Mouse (Mus musculus) thymus, postnatal 36 days (tissue): ENCODE data around the gene Mien1.

ENCODE experiments used
- DNase-seq, 2 experiments: peaks; one replicate each; pipeline ENCODE4 v3.0.0; 2022; ENCODE audit warnings: mixed read lengths in 2 of 2

Mien1 gene

DNA sequence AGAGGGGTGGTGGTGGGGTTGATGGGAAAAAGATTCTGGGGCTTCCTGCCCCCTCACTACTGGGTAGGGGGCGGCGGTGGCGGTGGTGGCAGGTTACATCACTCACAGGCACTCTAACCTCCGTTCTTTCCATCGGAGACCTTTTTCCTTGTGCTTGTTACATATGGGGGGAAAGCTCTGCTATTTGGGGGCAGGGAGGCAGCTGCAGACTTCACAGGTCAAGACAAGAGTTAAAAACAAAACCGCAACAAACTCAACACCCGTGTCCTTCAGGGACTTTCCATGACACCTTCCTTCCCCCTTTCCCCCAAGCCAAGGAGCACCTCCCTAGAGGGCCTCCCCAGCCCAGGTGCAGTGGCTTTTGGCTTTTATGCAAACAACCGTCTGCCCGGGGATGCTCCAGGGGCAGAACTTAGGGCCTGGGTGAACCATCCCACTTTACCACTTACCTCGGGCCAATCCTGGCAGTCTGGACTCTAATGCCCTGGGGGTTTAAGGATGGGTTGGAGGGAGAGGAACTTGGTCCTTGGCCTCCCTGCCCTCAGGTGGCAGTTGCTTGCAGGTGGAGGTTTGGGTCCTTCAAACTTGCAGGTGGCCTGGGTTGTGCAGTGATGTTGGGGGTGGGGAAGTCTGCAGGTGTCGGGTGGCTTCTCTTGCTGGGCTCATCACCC is 20.4 kb upstream of the Mien1 start:
- peak; percentile 81 to 89 for DNase-seq

- no peak for DNase-seq
Measured at GRCm38 (mm10) chr11:98458121-98458990, 19.6 kb upstream of the Mien1 start.

DNA sequence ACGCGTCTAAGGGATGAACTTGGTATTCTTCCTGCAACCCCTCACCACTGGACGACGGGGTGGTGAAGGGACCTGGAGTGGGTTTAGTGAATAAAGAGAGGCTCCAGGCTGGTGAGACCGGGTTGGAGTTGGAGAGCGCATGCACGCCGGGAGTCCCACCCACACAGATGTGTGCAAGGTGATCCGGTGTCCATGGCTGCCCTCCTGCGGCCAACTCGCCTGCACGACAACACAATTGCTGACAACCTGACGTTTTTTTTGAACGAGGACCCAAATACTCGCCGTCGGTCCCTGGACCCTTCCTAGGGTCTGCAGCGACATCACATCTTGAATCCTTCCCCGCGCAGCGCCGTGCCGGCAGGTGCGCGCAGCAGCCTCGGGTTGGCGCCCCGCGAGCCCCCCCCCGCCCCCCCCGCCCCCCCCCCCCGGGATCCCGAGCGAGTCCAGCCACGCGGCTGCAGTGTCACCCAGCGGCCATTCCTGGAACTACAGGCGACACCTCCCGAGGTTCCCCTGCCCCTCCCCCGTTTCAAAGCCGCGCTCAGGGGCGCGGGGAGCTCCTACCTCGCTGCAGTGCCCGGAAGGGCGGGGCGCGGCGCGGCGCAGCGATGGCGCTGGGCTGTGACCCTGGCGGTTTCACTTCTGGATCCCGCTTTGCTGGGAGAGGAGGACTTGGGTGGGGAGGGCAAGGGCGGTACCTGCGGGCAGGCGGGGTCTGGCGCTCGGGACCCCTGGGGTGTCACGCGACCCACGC is 18.8 kb upstream of the Mien1 start:
- peak; percentile 97 to 99 for DNase-seq

GRCm38 (mm10) chr11:98456945-98457344 is 18.2 kb upstream of the Mien1 start:
- DNase-seq: no peak

- peak in 1 of 2 experiments; percentile 23 for DNase-seq
Measured at GRCm38 (mm10) chr11:98456545-98456944, 17.8 kb upstream of the Mien1 start.

DNA sequence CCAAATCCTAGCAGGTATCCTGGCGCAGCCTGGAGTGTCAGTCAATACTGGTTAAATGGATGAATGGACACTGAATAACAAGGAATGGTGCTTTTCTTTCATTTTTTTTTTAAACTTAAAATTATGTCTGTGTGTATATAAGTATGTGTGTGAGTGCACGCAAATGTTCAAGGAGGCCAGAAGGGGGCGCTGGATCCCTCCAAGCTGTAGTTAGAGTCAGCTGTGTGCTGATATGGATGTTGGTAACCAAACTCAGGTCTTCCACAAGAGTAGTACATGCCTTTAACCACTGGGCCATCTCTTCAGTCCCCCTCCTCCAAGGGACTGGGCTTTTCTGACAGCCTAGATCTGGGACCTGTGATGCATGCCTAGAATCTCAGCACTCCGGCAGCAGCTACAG is 16.7 kb upstream of the Mien1 start:
- peak; percentile 47 to 59 for DNase-seq

DNA sequence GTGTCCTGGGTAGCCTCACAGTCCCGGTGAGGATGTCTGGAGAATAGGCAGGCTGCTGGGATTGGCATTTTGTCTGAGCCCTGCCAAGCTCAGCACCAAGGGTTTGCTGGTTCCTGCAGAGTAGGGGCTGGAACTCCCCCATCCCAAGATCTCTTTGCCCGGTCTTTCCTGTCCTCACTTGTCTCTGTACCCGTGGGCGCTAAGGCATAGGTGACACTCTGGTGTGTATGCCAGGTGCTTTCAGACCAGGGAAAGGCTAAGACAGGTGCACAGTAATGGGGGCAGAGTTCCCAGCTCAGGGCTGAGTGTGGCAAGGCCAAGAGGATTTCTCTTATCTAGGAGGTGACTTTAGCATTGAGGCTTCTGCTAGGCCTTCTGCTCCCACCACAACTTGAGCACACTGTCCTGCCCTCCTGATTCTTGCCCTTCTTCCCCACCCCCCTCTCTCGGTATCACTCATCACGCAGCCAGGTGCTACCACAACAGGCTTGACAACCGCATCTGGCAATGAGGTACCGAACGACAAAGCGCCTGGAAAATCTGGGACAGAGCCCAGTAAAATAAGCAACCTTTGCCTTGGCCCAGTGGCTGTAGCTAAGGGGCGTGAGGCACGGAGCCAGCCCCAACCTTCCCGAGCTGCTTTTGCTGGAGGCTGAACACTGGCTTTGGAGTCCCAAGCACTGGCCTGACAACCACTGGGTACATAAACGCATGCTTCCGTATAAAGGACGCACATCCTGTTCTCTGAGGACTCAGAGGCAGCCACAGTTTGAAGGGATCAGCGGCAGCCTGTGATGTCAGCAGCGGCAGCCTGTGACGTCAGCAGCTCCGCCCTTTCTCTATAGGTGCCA is 11.4 kb upstream of the Mien1 start:
- no peak for DNase-seq

GRCm38 (mm10) chr11:98449419-98449818 is 10.6 kb upstream of the Mien1 start:
- DNase-seq: no peak

DNA sequence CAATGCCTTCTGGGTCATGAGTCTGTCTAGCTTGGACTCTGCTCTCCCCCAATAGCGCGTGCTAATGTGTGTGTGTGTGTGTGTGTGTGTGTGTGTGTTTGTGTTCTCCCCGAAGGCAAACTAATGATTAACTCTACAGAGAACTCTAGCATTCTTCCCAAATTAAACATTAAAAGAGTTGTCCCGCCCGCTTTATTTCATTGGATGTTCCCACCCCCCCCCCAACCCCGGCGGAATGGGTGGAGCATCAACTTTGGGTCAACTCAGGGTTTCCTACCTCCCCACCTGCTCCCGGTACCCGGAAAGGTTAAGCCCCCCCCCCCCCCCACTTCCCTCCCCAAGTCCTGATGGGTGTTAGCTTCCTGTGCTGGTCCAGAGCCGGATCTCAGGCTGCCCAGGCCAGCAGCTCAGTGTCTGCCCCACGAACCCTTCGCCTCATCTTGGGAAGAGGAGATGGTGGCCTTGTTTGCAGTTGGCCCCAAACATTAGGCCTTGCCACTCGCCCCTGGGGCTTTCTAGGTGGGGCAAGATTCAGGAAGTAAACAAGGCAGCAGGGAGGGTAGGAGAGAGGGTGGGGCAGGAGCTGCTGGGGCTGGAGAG is 9.5 kb upstream of the Mien1 start:
- no peak for DNase-seq

DNA sequence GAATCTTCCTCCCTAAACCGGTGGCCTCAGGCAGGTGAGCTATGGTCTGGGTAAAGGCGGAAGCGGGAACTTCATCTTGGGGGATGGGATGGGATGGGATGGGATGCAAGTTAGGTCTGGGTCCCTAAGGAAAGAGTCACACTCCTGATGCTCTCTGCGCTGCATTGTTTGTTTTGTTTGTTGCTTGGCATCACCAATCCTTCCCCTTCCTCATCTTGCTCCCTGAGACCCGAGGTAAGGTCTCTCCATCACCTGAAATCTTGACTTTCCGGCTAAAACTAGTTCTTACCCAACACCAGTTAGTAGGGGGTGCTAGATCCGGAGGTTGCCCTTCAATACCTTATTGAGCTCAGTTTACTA is 8.7 kb upstream of the Mien1 start:
- DNase-seq: no peak

DNA sequence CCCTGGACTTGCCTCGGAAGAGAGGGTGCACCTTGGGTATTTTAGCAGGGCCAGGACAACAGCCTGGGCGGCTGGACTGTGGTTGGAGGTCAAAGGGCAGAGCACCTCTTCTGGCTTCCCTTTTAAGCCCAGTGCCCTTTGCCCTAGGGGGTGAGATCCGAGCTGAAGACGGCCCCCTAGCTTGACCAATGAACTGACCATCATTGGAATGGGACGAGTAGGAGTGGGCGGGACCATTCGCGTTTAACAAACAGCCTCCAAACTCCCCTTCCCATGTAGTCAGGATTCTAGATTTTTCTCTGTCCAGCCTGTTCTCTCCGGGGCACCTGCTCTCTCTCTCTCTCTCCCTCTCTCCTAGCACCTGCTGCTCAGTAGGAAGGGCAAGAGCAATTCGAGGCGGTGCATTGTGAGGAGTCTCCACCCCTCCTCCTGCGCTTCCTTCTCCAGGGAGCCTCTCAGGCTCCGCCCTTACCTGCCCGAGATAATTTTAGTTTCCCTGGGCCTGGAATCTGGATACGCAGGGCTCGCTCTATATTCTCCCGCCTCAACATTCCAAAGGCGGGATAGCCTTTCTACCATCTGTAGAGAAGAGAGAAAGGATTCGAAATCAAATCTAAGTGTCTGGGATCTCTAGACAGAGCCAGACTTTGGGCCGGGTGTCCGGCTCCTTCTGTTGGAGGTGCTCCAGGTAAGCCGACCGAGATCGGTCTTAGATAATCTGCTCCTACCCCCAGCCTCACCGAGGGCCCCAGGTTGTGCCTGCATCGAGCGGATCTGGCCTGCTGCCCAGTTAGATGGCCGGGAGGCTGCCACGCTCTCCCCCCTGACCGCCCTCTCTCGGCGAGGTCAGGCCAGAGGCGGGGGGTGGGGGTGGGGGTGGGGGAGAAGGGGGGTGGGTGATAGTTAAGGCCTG is 8.0 kb upstream of the Mien1 start:
- DNase-seq: no peak

DNA sequence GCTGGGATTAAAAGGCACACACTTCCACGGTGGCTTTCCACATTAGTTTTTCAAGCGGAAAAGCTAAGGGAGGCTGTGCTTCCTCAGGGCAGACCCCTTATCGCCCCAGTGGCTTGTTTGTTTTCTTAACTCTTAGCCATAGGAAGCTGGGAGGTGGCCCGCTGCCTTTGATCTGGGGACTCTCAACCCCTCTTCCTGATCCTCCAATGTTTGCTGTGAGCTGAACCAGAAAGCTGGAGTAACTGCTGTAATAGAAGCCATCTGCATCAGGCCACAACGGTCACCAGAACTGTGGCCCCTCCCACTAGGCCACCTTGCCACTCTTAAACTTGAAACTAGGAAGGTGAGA is 7.4 kb upstream of the Mien1 start, which contains the start of gene Grb7:
Gene Grb7, plus strand, starts transcription at position 182 of the 349 bp plus-strand sequence.
- DNase-seq: no peak

GRCm38 (mm10) chr11:98445679-98446078 is 6.9 kb upstream of the Mien1 start:
- no peak for DNase-seq

DNA sequence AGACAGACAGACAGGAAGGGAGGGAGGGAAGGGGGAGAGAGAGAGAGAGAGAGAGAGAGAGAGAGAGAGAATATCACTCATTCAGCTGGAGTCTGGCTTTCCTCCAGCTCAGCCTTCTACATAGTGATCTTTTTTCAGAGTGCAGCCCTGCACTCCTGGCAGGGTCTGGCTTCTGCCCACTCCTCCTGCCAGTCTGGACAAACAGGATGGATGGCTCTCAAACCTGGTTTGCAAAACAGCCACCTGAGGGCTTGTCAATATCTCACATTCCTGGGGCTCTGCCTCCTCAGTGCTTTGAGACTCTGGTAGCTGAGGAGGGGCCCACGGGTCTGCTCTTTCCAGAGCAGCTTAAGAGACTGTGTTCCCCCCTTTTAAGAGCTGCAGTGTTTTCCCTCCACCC is 6.4 kb upstream of the Mien1 start:
- DNase-seq: no peak

- no peak for DNase-seq
Measured at GRCm38 (mm10) chr11:98443688-98444087, 4.9 kb upstream of the Mien1 start.

DNA sequence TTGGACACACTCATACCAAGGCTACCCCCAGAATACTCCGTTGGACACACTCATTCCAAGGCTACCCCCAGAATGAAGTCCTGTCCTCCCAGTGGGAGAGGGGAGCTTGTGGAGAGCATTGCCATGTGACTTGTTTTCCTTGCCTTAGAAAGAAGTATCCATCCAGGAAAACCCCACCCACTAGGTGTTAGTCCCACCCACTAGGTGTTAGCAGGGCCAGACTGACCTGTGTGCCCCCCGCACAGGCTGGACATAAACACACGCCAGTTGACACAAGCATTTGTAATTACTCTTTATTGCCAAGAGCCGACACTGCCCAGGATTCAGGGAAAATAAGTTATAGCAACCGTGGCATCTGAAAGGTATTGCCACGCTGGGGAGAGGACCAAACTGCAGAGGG is 1.4 kb downstream of the Mien1 start:
- no peak for DNase-seq

GRCm38 (mm10) chr11:98435723-98436122 is 3.1 kb downstream of the Mien1 start:
- no peak for DNase-seq

- no peak for DNase-seq
Measured at GRCm38 (mm10) chr11:98431743-98432502, 6.9 kb downstream of the Mien1 start.

DNA sequence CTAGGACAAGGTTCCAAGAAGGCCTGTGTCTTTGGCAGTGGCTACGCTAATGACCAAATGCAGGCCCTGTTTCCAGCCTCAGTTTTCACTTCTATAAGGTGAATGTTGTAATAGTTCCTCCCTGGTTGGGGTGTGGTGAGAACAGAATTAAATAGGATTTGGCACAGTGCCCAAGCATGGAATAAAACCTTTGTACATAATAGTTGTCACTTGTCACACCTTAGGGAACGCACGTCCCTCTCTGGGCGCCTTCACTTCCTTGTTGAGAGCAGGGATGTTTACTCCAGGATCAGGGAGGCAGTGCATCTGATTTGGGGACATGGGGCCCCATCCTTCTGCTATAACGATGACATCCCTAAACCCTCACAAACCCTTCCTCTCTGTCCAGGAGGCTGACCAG is 10.4 kb downstream of the Mien1 start:
- no peak for DNase-seq

GRCm38 (mm10) chr11:98426592-98426991 is 12.2 kb downstream of the Mien1 start:
- DNase-seq: no peak
